ENCODE assay signal across 31 mouse cellular contexts in genomic region chr9:105778741-105779140, GRCm38 (mm10).
"Had no signal": no experiment of that assay in that cellular context is flagged by ENCODE, and none has a peak within 500 bp of the region (broad histone marks: within the 10 kb centered on the region; RNA-seq: fewer than 3 reads in every experiment).

No protein-coding gene starts in this region.

- H3K9me3 ChIP-seq: heart, embryonic 10.5 days; heart, embryonic 15.5 days; hindbrain, embryonic 10.5 days; hindbrain, embryonic 12.5 days; hindbrain, embryonic 13.5 days; hindbrain, embryonic 15.5 days; intestine, embryonic 15.5 days; kidney, embryonic 15.5 days had no signal

- H3K4me1 ChIP-seq: heart, embryonic 10.5 days; heart, embryonic 15.5 days; intestine, embryonic 15.5 days had no signal

- H3K36me3 ChIP-seq: heart, embryonic 10.5 days; heart, embryonic 12.5 days; heart, embryonic 15.5 days; hindbrain, embryonic 10.5 days; hindbrain, embryonic 12.5 days; hindbrain, embryonic 13.5 days; hindbrain, embryonic 15.5 days; intestine, embryonic 15.5 days; kidney, embryonic 15.5 days had no signal

- H3K4me2 ChIP-seq: heart, embryonic 11.5 days; heart, embryonic 12.5 days; heart, embryonic 13.5 days; heart, embryonic 15.5 days; hindbrain, embryonic 12.5 days; hindbrain, embryonic 13.5 days; hindbrain, embryonic 14.5 days; hindbrain, embryonic 15.5 days; intestine, embryonic 15.5 days; kidney, embryonic 15.5 days had no signal

- DNase-seq: heart, postnatal 10 days; heart, postnatal 14 days; heart, postnatal 36 days; heart, postnatal 4 days; kidney, adult 11 months; kidney, postnatal 10 days; kidney, postnatal 14 days; kidney, postnatal 25 days; kidney, postnatal 4 days; layer of hippocampus, adult 9-11 months; layer of hippocampus, postnatal 36 days had no signal

- H3K4me3 ChIP-seq: heart, embryonic 10.5 days; heart, embryonic 12.5 days; heart, embryonic 13.5 days; heart, embryonic 15.5 days; hindbrain, embryonic 10.5 days; hindbrain, embryonic 12.5 days; hindbrain, embryonic 13.5 days; hindbrain, embryonic 15.5 days; intestine, embryonic 15.5 days; kidney, embryonic 15.5 days; layer of hippocampus, adult 2 months; left cerebral cortex, adult 2 months had no signal

- ATAC-seq: hindbrain, embryonic 16.5 days; hindbrain, postnatal 0 days; inflammation-experienced regulatory T-cells, adult 6 months; intestine, embryonic 15.5 days; intestine, embryonic 16.5 days; intestine, postnatal 0 days had no signal

- H3K9ac ChIP-seq: heart, embryonic 12.5 days; heart, embryonic 13.5 days; heart, embryonic 15.5 days; hindbrain, embryonic 12.5 days; hindbrain, embryonic 13.5 days; hindbrain, embryonic 14.5 days; hindbrain, embryonic 15.5 days; intestine, embryonic 15.5 days; kidney, embryonic 15.5 days had no signal

- H3K27ac ChIP-seq: heart, embryonic 10.5 days; heart, embryonic 13.5 days; heart, embryonic 15.5 days; hindbrain, embryonic 10.5 days; hindbrain, embryonic 12.5 days; hindbrain, embryonic 13.5 days; hindbrain, embryonic 14.5 days; hindbrain, embryonic 15.5 days; hindbrain, postnatal 0 days; intestine, embryonic 15.5 days; kidney, embryonic 15.5 days; kidney, postnatal 0 days; layer of hippocampus, adult 2 months; left cerebral cortex, adult 2 months had no signal

- H3K27me3 ChIP-seq: heart, embryonic 12.5 days; heart, embryonic 13.5 days; heart, embryonic 15.5 days; hindbrain, embryonic 12.5 days; hindbrain, embryonic 13.5 days; hindbrain, embryonic 15.5 days; intestine, embryonic 15.5 days; kidney, embryonic 15.5 days had no signal
